Mouse (Mus musculus) erythroblast, embryonic 14.5 days (primary cell): ENCODE data around the gene Bmp4. TPM values are rescaled to one million over a fixed set of nuclear protein-coding genes. Genes with fewer than 3 reads are reported as not detected.

Experiments used
- H3K27me3 ChIP-seq: 2 replicates; pipeline ENCODE4 v1.6.1; 2012; ENCODE audit warnings: inconsistent platforms; ENCODE audit not compliant: control insufficient read depth
- H3K36me3 ChIP-seq: 2 replicates; pipeline ENCODE4 v1.6.1; 2012; ENCODE audit warnings: mild to moderate bottlenecking, inconsistent platforms; ENCODE audit not compliant: control insufficient read depth
- H3K4me1 ChIP-seq: 2 replicates; pipeline ENCODE4 v1.6.1; 2012; ENCODE audit warnings: inconsistent platforms; ENCODE audit not compliant: control insufficient read depth
- H3K4me3 ChIP-seq: replicated peaks from 2 replicates; pipeline ENCODE3; 2012; ENCODE audit warnings: moderate library complexity, mild to moderate bottlenecking, inconsistent platforms
- H3K9me3 ChIP-seq: 2 replicates; pipeline ENCODE4 v1.6.1; 2012; ENCODE audit warnings: low read length, inconsistent platforms, mixed read lengths; ENCODE audit not compliant: control insufficient read depth
- GATA1 ChIP-seq: IDR thresholded peaks from 2 replicates; pipeline ENCODE4 v1.6.1; 2012; ENCODE audit warnings: low read length, inconsistent platforms, mixed read lengths
- TAL1 ChIP-seq: IDR thresholded peaks from 3 replicates; pipeline ENCODE4 v1.6.1; 2012; ENCODE audit warnings: low read length, inconsistent platforms, mixed read lengths
- polyA plus RNA-seq: library from polyadenylated mRNA; stranded (reverse); fragments of >175 nt; gene quantifications from 2 replicates; pipeline ENCODE4 v1.2.3, GENCODE M21; 2012

The Bmp4 gene
- polyA plus RNA-seq, 1 experiment = not detected

DNA sequence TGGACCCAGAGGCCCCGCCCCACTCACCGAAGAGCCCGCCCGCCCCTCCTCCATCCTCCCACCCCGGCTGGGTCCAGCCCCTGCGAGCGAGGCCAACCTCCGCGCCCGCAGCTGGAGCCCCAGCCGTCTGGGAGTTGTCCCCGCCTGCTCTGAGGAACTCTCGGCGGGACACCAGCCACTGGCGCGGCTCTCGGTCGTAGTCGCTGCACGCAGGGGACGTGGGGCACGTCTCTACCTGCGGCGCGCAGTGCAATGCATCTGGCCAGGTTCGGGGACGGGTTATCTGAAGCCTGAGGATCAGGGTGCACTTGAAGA, 3.2 kb downstream of the Bmp4 start:
- H3K36me3 ChIP-seq = no peaks in the 10 kb centered on the region
- no peaks in the 10 kb centered on the region for H3K4me1 ChIP-seq
- peak overlapping the region; percentile 42 for H3K4me3 ChIP-seq
- H3K9me3 ChIP-seq = no peaks in the 10 kb centered on the region
- TF ChIP-seq GATA1 (no peak), TAL1 (no peak)
- peaks cover 78% of the 10 kb centered on the region for H3K27me3 ChIP-seq

DNA sequence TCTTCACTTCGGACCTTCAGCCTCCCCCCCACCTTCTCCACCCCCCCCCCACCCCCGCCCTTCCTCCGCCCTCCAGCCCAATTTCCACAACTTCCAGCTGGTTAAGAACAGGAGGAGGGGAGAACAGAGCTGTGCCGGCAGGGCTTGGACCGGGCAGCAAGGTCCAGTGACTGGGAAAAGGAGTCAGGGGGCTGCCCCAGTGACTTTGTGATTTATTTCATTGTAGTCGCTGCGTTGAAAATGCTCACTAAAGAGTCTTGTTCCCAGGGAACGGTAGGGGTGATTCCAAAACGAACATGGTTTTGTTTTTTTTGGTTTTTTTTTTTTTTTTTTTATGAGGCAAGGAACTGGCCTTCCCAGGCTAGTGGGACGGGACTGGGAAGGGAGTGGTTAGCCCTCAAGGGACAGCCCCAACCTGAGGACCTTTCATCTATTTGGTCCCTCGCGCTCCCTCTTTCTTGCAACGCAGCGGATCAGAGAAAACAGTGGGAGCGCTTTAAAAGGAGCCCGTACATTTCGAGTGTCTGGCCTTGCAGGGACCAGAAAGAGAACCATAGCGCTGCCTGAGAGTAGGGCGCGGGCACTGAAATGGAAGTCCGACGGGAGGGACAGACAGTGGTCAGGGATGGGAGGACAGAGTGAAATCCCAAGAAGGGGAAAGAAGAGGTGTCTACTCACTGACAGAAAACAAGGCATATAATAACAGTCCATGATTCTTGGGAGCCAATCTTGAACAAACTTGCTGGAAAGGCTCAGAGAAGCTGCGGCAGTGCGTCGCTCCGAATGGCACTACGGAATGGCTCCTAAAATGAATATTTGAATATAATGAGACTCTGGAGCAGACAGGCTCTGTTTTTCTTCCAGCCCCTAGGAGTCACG, 3.8 kb downstream of the Bmp4 start:
- H3K36me3 ChIP-seq = no peaks in the 10 kb centered on the region
- H3K4me3 ChIP-seq = peak overlapping the region; percentile 14
- no peaks in the 10 kb centered on the region for H3K9me3 ChIP-seq
- TF ChIP-seq GATA1 (no peak), TAL1 (no peak)
- no peaks in the 10 kb centered on the region for H3K4me1 ChIP-seq
- H3K27me3 ChIP-seq = peaks cover 74% of the 10 kb centered on the region

DNA sequence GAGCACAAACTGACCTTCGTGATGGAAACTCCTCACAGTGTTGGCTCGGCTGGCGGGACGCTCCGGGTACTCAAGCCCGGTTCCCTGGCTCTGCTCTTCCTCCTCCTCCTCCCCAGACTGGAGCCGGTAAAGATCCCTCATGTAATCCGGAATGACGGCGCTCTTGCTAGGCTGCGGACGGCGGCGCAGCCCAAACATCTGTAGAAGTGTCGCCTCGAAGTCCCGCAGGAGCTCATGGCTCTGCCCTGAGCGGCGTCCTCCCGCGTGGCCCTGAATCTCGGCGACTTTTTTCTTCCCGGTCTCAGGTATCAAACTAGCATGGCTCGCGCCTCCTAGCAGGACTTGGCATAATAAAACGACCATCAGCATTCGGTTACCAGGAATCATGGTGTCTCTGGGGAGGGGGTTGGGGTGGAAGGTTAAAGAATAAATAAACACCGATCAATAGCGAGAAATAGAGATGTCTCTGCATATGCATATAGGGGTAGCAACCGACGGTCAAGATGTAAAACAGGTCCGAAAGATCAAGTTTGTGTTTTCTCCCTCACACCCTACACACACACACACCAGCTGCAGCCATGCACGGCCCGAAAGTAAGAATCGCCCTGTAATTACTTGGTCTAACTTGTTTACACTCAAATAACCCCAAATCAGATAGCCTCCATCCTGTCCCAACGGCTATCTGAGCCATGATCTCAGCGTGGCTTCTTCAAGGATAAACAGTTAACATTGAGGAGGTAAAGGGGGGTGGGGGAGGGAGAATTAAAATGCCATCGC, 4.6 kb downstream of the Bmp4 start:
- H3K9me3 ChIP-seq = no peaks in the 10 kb centered on the region

GRCm38 (mm10) chr14:46384946-46385691, 5.3 kb downstream of the Bmp4 start:
- H3K27me3 ChIP-seq = peaks cover 73% of the 10 kb centered on the region
- H3K36me3 ChIP-seq = no peaks in the 10 kb centered on the region
- no peak overlapping the region for H3K4me3 ChIP-seq
- no peaks in the 10 kb centered on the region for H3K4me1 ChIP-seq
- no peaks in the 10 kb centered on the region for H3K9me3 ChIP-seq
- TF ChIP-seq GATA1 (no peak), TAL1 (no peak)

More for the DNA sequence above, 4.6 kb downstream of the Bmp4 start:
- Histone ChIP-seq H3K36me3 (no peaks in the 10 kb centered on the region), H3K4me3 (no peak overlapping the region), H3K4me1 (no peaks in the 10 kb centered on the region), H3K27me3 (peaks cover 74% of the 10 kb centered on the region)
- TF ChIP-seq GATA1 = no peak
- no peak for TF ChIP-seq TAL1

DNA sequence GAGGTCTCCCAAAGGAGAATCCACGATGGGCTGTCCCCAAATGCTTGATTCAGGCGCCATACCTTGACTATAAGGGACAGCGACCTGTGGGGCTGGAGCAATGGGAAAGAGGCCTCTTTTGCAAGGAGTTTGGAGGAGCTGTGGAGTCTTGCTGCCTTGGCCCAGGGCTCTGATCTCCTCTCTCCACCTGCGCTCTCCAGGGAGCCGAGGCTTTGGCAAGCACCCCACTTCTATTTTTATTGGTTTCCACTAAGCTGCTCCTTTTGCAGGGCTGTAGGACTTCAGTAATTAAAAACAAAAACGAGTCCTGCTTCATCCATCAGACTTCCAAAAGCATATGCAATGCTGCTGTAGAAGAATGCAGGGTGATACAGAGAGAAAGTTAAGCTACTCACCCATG, 9.0 kb downstream of the Bmp4 start:
- Histone ChIP-seq H3K36me3 (no peaks in the 10 kb centered on the region), H3K4me3 (no peak overlapping the region), H3K4me1 (no peaks in the 10 kb centered on the region), H3K27me3 (peaks cover 45% of the 10 kb centered on the region), H3K9me3 (no peaks in the 10 kb centered on the region)
- no peak for TF ChIP-seq TAL1
- TF ChIP-seq GATA1 = no peak

DNA sequence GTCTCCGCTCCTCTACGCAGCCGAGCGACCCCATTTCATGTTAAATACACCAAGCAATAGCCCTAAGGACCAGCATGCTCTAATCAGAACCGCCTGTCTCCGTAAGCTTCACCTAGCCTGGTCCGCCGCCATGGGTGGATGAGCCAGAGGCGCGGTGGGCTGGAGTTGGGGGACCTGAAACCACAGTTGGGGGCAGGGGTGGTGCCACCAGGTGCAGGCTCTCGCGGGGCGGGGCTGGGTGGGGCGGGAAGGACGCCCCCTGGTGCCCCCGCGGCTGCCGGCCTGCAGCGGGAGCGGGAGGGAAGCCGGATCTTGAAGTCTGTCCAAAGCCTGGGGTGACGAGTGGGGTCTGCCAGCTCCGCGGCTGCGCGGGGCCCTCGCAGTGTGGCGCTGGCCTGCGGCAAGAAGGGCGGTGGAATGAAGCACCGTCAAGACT, 10.2 kb downstream of the Bmp4 start:
- TF ChIP-seq GATA1 (no peak), TAL1 (no peak)
- H3K36me3 ChIP-seq = no peaks in the 10 kb centered on the region
- H3K9me3 ChIP-seq = no peaks in the 10 kb centered on the region
- H3K4me3 ChIP-seq = no peak overlapping the region
- H3K4me1 ChIP-seq = no peaks in the 10 kb centered on the region
- H3K27me3 ChIP-seq = peaks cover 33% of the 10 kb centered on the region

GRCm38 (mm10) chr14:46379285-46379684, 11.2 kb downstream of the Bmp4 start, which contains the start of gene Gm15217:
Gene Gm15217 (plus strand): TSS chr14:46379414.
- TF ChIP-seq GATA1 (no peak), TAL1 (no peak)
- no peak within 1 kb of the TSS for H3K4me3 ChIP-seq
- H3K27me3 ChIP-seq = peaks cover 25% of the 10 kb centered on the region
- H3K9me3 ChIP-seq = no peaks in the 10 kb centered on the region
- H3K36me3 ChIP-seq = no peaks in the 10 kb centered on the region
- no peaks in the 10 kb centered on the region for H3K4me1 ChIP-seq

DNA sequence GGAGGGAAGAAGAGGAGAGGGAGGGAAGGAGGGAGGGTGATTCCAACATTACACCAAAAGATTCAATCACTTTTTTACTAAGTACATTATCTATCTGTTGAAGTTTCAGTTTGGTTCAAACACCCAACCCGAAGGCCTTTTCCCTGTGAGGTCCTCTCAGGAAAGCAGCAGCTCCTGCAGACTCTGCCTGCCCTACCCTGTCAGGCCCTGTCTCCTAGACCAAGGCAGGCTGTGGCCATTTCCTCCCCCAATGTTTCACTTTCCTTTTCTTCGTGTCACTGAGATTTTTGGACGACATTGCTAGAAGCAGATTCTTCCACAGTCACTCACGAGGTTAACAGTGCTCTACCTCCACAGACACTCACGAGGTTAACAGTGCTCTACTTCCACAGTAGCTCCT, 14.7 kb downstream of the Bmp4 start:
- no peak overlapping the region for H3K4me3 ChIP-seq
- H3K36me3 ChIP-seq = no peaks in the 10 kb centered on the region
- peaks cover 14% of the 10 kb centered on the region for H3K27me3 ChIP-seq
- H3K4me1 ChIP-seq = no peaks in the 10 kb centered on the region
- TF ChIP-seq TAL1 (no peak), GATA1 (no peak)
- no peaks in the 10 kb centered on the region for H3K9me3 ChIP-seq

DNA sequence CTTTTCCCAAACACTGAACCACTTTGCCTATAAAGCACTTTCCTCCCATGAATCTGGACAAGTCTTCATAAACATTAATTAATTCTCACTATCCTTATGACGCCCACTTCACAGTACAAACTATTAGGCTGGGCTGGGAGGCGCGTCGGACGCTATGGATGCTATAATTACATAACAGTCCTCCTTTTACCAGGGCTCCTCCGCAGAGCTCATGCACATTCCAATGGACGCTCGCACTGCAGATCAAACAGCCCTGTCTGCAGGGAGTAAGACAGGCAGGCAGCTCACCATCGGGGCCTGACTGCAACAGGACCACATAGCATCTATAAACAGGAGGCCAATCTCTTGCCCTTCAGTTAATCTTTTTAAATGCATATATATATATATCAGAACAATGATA, 18.0 kb downstream of the Bmp4 start:
- Histone ChIP-seq H3K9me3 (no peaks in the 10 kb centered on the region), H3K4me3 (no peak overlapping the region), H3K36me3 (no peaks in the 10 kb centered on the region), H3K4me1 (no peaks in the 10 kb centered on the region), H3K27me3 (no peaks in the 10 kb centered on the region)
- TF ChIP-seq TAL1 (no peak), GATA1 (no peak)
